Mouse (Mus musculus) embryo, embryonic 9.5 days (tissue): ENCODE data around the gene Gfpt1.
"Not testable (repeated sequence)": the region's sequence is repeated elsewhere in the genome, so short reads cannot be mapped to it uniquely, and the experiment has no call there.

Experiments used
- DNase-seq: peaks from one replicate; pipeline ENCODE4 v3.0.0-alpha.2; 2017; ENCODE audit errors: extremely low spot score

Gfpt1 gene

GRCm38 (mm10) chr6:87042004-87042336 is 676 bp upstream of the Gfpt1 start:
- no peak for DNase-seq

DNA sequence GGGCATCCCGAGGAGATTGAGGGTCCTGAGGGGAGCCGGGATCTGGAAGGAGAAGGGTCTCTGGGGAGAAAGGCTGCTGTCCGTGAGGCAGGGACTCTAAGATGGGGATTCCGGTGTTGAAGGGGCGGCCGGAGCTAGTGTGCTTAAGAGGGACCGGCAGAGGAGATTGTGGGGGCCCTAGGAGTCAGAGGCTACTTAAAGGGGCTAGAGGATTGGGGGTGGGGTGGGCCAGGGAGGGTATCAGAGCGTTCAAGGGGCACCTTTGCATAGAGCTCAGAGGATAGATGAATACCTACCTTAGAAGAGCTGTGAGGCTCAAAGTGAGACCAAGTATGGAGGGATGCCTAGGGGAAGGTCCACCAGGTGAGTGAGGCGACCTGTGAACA is 478 bp downstream of the Gfpt1 start:
- DNase-seq = no peak

- no peak for DNase-seq
Observed at GRCm38 (mm10) chr6:87044895-87045294, 2.2 kb downstream of the Gfpt1 start.

- no peak for DNase-seq
Observed at GRCm38 (mm10) chr6:87045507-87045906, 2.9 kb downstream of the Gfpt1 start.

DNA sequence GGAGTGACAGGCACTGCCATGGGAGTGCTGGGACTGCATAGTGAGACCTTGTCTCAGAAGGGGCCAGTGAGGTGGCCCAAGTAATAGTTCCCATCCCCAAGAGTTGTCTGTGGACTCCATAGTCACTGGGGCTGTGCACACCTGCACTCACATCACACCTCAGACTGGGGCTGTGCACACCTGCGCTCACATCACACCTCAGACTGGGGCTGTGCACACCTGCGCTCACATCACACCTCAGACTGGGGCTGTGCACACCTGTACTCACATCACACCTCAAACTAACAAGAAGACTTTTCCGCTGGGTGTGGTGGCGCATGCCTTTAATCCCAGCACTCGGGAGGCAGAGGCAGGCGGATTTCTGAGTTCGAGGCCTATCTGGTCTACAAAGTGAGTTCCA is 6.1 kb downstream of the Gfpt1 start:
- not testable (repeated sequence) for DNase-seq

DNA sequence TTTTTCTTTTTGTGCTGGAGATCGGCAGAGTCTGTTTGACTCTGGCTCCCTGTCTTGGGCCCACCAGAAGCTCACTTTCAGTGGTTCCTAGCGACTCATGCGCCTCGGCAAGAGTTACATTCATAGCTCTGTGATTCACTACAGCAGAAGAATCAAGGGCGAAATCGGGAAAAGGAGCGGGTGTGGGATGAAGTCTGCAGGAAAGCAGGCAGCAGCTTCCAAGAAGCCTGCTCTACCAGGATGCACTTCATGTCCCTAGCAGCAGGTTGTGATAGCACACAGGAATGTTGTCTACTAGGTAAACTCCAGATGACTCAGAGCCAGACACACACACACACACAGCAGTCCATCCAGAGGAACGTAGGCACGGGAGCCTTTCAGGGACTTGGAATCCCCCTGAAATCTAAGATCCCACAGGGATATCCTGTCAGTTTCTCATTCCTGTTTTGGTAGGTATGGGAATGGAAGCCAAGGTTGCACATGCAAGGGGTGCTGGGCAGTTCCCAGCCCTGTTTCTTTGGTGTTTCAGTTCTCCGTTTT is 9.3 kb downstream of the Gfpt1 start:
- DNase-seq = no peak

DNA sequence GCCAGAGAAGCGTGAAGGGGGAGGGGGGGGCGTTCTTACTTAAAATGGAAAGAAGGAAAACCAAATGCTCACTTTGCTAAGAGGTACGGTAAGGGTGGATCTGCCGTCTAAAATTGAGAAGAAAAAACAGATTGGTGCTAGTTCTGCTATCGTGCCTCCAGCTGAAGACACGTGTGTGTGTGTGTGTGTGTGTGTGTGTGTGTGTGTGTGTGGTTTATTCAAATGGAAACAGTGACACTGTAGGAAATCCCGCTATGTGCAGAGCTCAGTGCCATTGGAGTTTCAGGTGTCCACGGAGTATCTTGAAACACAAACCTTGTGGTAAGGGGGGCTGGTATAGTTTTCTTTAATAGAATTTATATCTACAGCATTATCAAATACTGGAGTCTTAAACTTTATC is 11.5 kb downstream of the Gfpt1 start:
- no peak for DNase-seq

DNA sequence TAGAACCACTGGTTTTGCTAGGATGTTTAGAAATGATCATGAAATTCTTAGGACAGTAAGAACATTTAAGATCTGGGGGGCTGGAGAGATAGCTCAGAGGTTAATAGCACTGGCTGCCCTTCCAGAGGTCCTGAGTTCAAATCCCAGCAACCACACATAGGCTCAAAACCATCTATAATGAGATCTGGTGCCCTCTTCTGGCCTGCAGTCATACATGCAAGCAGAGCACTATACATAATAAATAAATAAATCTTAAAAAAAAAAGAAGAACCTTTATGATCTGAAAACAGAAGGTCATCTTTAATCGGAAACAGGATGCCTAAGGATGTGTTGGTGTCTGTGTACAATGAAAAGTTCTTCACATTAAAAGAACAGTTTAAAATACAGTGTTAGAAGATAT is 17.1 kb downstream of the Gfpt1 start:
- no peak for DNase-seq

- no peak for DNase-seq
Observed at GRCm38 (mm10) chr6:87063586-87063985, 20.9 kb downstream of the Gfpt1 start.

GRCm38 (mm10) chr6:87068209-87068608 is 25.6 kb downstream of the Gfpt1 start:
- no peak for DNase-seq

DNA sequence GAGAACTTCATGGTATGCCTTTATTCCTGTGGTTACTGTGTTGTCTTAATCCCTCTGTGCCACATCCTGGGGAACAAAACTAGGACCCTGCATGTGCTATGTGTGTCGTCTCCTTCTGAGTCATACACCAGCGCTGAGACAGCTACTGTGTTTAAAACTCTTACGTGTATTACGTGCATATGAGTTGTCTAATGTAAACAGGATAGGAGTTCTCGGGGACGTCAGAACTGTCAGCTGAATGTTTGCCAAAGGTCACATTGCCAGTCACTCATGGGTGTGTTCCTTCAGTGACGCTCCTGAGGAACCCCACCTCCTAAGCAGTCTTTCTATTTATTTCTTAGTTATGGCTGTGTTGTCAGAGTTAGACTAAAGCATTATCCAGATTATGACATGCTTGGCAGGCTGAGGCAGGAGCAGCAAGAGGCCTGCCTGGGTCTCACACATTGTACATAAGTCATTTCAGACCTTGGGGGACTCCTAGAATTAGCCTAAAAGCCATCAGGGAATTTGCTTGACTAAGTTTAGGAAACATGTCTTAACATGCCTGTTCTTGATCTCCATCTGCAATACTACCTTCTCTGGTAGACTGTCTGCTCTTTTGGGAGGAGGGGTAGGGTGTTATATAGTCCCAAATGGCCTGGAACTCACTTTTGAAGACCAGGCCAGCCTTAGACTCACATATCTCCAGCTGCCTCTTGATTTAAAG is 26.7 kb downstream of the Gfpt1 start:
- no peak for DNase-seq

GRCm38 (mm10) chr6:87070641-87071040 is 28.0 kb downstream of the Gfpt1 start:
- no peak for DNase-seq

- DNase-seq = no peak
Observed at GRCm38 (mm10) chr6:87072759-87073158, 30.1 kb downstream of the Gfpt1 start.

DNA sequence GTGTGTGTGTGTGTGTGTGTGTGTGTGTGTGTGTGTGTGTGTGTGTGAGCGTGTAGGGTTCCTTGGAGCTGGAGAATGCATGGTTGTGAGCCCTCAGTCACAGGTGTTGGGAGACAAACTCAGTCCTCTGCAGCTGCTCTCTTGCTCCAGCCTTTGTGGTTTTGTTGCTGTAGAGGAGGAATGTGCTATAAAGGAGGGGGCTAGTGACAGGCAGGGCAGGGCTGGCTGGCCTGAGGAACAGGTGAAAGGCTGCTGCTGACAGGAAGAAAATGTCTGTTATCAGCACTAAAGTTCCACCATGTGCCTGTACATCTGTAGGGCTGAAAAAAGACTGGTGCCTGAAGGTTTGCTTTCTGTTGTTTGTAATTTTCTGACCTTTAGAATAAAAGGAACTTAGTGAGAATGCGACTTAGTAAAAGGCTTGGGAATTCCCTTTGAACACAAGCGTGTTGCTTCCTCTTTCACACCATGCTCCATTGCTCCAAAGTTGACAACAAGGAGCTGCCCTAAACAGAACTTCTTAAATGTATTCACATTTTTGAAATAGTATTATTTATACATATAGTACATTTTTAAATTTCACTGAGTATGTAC is 32.5 kb downstream of the Gfpt1 start:
- DNase-seq = no peak

- no peak for DNase-seq
Observed at GRCm38 (mm10) chr6:87079457-87079856, 36.8 kb downstream of the Gfpt1 start.

DNA sequence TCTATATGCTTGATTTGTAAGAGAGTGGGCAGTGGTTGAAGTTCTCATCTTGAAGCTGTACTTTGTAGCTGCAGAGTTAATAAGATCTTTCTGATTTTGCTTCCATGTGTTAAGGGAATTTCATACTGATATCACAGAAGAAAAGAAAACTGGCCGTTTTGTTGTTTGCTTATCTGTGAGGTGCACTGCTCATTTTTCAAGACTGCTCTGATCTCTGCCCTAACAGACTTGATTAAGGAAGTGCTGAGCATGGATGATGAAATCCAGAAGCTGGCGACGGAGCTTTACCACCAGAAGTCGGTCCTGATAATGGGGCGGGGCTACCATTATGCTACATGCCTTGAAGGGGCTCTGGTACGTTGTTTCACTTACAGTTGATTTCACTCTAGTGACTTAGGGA is 42.4 kb downstream of the Gfpt1 start:
- DNase-seq = no peak

DNA sequence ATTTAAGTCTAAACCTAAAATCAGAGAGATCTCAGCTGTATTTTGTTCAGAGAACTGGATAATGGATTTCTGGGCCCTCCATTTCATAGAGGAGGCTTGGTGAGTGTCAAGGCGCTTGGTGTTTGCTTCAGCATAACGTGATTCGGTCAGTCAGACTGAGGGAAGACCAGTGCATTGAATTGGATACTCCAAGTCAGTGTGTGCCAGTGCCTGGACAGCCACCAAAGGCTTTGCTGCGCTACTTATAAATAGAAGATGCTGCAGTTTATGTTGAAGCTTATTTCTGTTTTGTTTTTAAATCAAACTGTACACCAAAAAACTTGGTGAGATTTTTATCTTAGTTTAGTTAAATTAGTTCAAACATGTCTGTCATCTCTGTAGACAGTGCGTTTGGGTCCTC is 45.7 kb downstream of the Gfpt1 start:
- no peak for DNase-seq

GRCm38 (mm10) chr6:87090877-87091276 is 48.2 kb downstream of the Gfpt1 start:
- DNase-seq = no peak

DNA sequence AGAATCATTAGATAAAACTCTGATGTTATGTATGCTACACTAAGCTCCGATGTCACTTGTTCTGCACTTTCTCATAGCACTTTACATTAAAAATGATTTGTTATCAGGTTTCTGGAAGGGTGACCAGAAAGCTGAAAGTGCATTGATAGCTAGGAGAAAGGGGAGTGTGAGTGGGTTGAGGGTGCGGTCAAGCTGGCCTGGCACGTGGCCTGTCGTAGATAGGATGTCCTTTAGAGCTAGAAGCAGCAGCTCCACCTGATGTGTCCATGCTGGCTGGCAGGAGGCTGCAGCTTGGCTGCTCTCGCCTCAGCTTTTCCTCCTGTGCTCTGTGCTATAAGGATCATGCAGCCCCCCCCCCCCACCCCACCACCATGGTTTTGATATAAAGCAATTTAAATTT is 49.8 kb downstream of the Gfpt1 start:
- DNase-seq = no peak

DNA sequence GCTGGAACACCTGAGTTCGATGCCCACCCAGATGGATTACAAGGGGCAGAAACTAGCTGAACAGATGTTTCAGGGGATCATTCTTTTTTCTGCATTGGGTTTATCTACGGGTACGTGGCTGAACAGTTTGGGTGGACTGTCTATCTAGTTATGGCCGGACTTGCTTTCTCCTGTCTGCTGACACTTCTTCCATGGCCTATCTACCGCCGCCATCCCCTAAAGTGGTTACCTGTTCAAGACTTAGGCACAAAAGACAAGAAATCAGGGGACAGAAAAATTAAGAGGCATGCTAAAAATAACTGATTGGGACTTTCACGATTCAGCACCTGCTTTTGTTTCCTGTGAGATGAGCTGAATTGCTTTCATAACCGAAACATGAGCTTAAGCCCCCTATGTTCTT is 51.0 kb downstream of the Gfpt1 start:
- not testable (repeated sequence) for DNase-seq

DNA sequence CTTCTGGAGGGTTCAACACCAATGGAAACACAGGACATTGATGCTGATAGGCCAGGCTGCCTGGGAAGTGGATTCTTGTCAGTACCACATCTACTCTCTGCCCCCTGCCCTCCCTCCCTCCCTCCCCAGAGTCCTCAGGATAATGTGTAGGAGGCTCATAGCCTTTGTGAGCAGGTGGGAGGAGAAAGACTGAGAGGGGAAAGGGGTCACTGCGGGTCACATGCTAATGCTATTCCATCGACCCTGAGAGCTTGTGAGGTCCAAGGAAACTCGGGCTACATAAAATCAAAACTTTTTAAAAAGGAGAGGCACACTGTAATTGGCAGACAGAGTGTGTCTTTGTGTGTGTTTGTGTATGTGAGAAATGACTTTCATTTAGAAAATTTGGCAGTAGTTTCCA is 56.6 kb downstream of the Gfpt1 start:
- no peak for DNase-seq

- no peak for DNase-seq
Observed at GRCm38 (mm10) chr6:87099671-87100296, 57.1 kb downstream of the Gfpt1 start.

DNA sequence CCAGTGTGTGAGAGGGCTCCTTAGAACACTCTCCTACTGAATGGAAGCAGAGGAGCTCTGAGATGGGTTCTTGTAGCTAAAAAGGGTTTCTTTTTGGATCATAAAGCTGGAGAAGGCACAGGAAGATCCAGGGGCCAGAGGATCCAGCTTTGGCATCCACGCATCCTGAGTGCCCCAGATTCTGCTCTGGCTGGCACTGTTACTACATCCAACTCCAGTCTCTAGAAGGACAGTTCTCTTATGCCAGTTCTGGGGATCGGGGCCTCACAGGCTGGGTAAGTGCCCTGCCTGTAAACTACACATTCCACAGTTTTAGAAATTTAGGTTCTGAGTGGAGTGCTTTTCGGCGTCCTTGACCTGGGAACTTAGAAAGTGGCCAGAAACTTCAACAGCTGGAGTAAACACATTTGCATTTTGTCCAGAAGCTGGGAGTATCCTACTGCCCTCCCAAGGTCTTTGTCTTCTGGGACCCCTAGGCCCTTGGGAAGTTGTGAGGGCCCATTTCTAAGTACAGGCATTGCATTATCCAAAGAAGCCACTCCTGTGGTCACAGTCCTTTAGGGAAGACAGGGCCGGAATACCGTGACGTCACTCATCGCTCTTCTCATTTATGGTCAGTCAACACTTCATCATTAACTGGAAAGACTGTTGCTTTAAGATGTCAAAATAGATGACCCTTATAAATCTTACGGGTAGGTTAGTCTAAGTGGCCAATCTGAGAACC is 57.8 kb downstream of the Gfpt1 start:
- DNase-seq = no peak
